In genomic region chr4:32864131-32864866, GRCm38 (mm10) we compare ENCODE assay signal across 11 mouse cellular contexts.
DNase-seq lines count a peak whose midpoint lies in the region; ATAC-seq and TF ChIP-seq lines count a peak whose summit lies in the region.
"Had no signal": no experiment of that assay in that cellular context is flagged by ENCODE, and none has a peak within 500 bp of the region (broad histone marks: within the 10 kb centered on the region; RNA-seq: fewer than 3 reads in every experiment).

No protein-coding gene starts in this region.

- intact Hi-C loops in heart, postnatal 36 days (cut with DNase I) = no loop called here

- no peak for TF ChIP-seq EP300 in heart, postnatal 0 days (IDR thresholded peaks at IDR 0.05; ENCODE audit: low read depth)

- no peak for TF ChIP-seq CTCF in heart, postnatal 0 days (IDR thresholded peaks at IDR 0.05; ENCODE audit: low read depth)
- no peak for TF ChIP-seq CTCF in cortical plate, adult 2 months (IDR thresholded peaks at IDR 0.05; ENCODE audit: extremely low read depth, insufficient read depth, low read length)

- H3K4me2 ChIP-seq in heart, postnatal 0 days (ENCODE audit: low read depth, low read length) = peak overlapping the region; percentile 3; the same call in 1 of the 2 replicates
- H3K4me2 ChIP-seq in neural tube, embryonic 12.5 days (replicated peaks) = peak overlapping the region; percentile 65

- H3K9ac ChIP-seq in heart, postnatal 0 days (replicated peaks; ENCODE audit: low read depth, low read length) = no peak overlapping the region
- H3K9ac ChIP-seq in neural tube, embryonic 12.5 days = peak overlapping the region; percentile 42

- H3K36me3 ChIP-seq in heart, postnatal 0 days (replicated peaks; ENCODE audit: control insufficient read depth, insufficient read depth, low read length) = no peaks in the 10 kb centered on the region
- H3K36me3 ChIP-seq in hindbrain, embryonic 10.5 days = 0 out of 2 replicates have a peak, but pooled peaks cover under 1% of the 10 kb centered on the region
- no peaks in the 10 kb centered on the region for H3K36me3 ChIP-seq in neural tube, embryonic 12.5 days

- no peaks in the 10 kb centered on the region for H3K9me3 ChIP-seq in heart, postnatal 0 days (replicated peaks; ENCODE audit: control insufficient read depth, low read length)
- no peaks in the 10 kb centered on the region for H3K9me3 ChIP-seq in hindbrain, embryonic 10.5 days
- no peaks in the 10 kb centered on the region for H3K9me3 ChIP-seq in neural tube, embryonic 12.5 days

- 62% methylated on average over 31 of the region's 31 CpGs for WGBS in heart, postnatal 0 days
- 33% methylated on average over 31 of the region's 31 CpGs for WGBS in hindbrain, embryonic 10.5 days
- WGBS in neural tube, embryonic 12.5 days = 21% methylated on average over 31 of the region's 31 CpGs

- no peak for ATAC-seq in heart, postnatal 0 days (ENCODE audit: insufficient read depth, low read depth)
- peak; percentile 41; the same call in 1 of the 2 replicates for ATAC-seq in neural tube, embryonic 12.5 days (ENCODE audit: low FRiP score, low read depth)
- ATAC-seq in inflammation-experienced regulatory T-cells, adult 6 months = no peak
- ATAC-seq in activated CD4-positive, CD25-positive, alpha-beta regulatory T cell, adult 4 months = no peak
- ATAC-seq: Patski had no signal

- DNase-seq in heart, postnatal 0 days (ENCODE audit: low spot score) = no peak
- DNase-seq in heart, postnatal 36 days = no peak
- peak; percentile 39 for DNase-seq in hindbrain, embryonic 10.5 days (ENCODE audit: low spot score)
- no peak for DNase-seq in heart, adult 11 months
- DNase-seq: gastrocnemius, postnatal 10 days had no signal

- no peak for TF ChIP-seq POLR2A in cortical plate, adult 2 months (IDR thresholded peaks at IDR 0.05; ENCODE audit: extremely low read depth, insufficient read depth, low read length)

- H3K27ac ChIP-seq in heart, postnatal 0 days (ENCODE audit: low read depth) = no peak overlapping the region
- H3K27ac ChIP-seq in cortical plate, adult 2 months (ENCODE audit: insufficient read depth, low read length) = no peak overlapping the region
- peak overlapping the region; percentile 86 for H3K27ac ChIP-seq in hindbrain, embryonic 10.5 days
- peak overlapping the region; percentile 42 for H3K27ac ChIP-seq in neural tube, embryonic 12.5 days
- H3K27ac ChIP-seq: macrophage had no signal

- no peaks in the 10 kb centered on the region for H3K27me3 ChIP-seq in heart, postnatal 0 days (ENCODE audit: control insufficient read depth, insufficient read depth, low read length)
- H3K27me3 ChIP-seq in hindbrain, embryonic 10.5 days (ENCODE audit: insufficient read depth, poor library complexity, severe bottlenecking) = 0 out of 2 replicates have a peak, but pooled peaks cover 6% of the 10 kb centered on the region
- peaks cover 5% of the 10 kb centered on the region; the same call in 1 of the 2 replicates for H3K27me3 ChIP-seq in neural tube, embryonic 12.5 days (replicated peaks)

- H3K4me1 ChIP-seq in heart, postnatal 0 days (ENCODE audit: control insufficient read depth, insufficient read depth) = peaks cover 6% of the 10 kb centered on the region
- H3K4me1 ChIP-seq in cortical plate, adult 2 months (ENCODE audit: control insufficient read depth, insufficient read depth, low read length) = peaks cover 6% of the 10 kb centered on the region; the same call in 1 of the 2 replicates
- peaks cover 58% of the 10 kb centered on the region for H3K4me1 ChIP-seq in hindbrain, embryonic 10.5 days (replicated peaks)
- peaks cover 48% of the 10 kb centered on the region for H3K4me1 ChIP-seq in neural tube, embryonic 12.5 days

- H3K4me3 ChIP-seq in heart, postnatal 0 days (ENCODE audit: low read depth, low read length) = no peak overlapping the region
- H3K4me3 ChIP-seq in cortical plate, adult 2 months (ENCODE audit: insufficient read depth, low read length) = peak overlapping the region; percentile 50
- H3K4me3 ChIP-seq in hindbrain, embryonic 10.5 days = peak overlapping the region; percentile 46
- H3K4me3 ChIP-seq in neural tube, embryonic 12.5 days = peak overlapping the region; percentile 31

Comparison
In these comparisons a context has a peak if more than half of its experiments do, and no peak if none do; other contexts are left out.
1. H3K27ac ChIP-seq: peak in hindbrain, embryonic 10.5 days (single experiment) and neural tube, embryonic 12.5 days (single experiment); none in heart, postnatal 0 days (single experiment) and cortical plate, adult 2 months (single experiment).